Mouse (Mus musculus) large intestine, adult 2 months (tissue): Measurements from ENCODE around the gene Wdr59. TPM values are rescaled to one million over a fixed set of nuclear protein-coding genes. Genes with fewer than 3 reads are reported as not detected.

Source experiments
- DNase-seq: peaks from one replicate; pipeline ENCODE4 v3.0.0-alpha.2; 2012; ENCODE audit warnings: low read depth, low spot score
- WGBS: fragments of 180-500 bp; shearing (Covaris S2); methylation state at CpG from one replicate; pipeline ENCODE4 v1.1.7; 2018; 5-methylcytosine and 5-hydroxymethylcytosine counted together
- polyA plus RNA-seq: library from polyadenylated mRNA; depleted of rRNA; stranded (reverse); fragments of >200 nt; gene quantifications from 2 replicates; pipeline ENCODE4 v1.2.3, GENCODE M21; 2012; rRNA removed

Gene Wdr59
- polyA plus RNA-seq: 2.8 and 4.9 TPM in 2 replicates

GRCm38 (mm10) chr8:111521713-111522429 lies at the start of gene Wdr59:
TSS of gene Wdr59 (minus strand) at chr8:111522092.
- DNase-seq: peak; percentile 95
- under 1% methylated on average over 34 of the region's 34 CpGs for WGBS

- WGBS: 37% methylated on average over 10 of the region's 10 CpGs
- DNase-seq: no peak
Measured at GRCm38 (mm10) chr8:111571661-111572060, 49.8 kb upstream of the Wdr59 start.

GRCm38 (mm10) chr8:111570432-111570831 lies 48.5 kb upstream of the Wdr59 start:
- DNase-seq: no peak
- 81% methylated on average over 2 of the region's 2 CpGs for WGBS

GRCm38 (mm10) chr8:111569926-111570325 lies 48.0 kb upstream of the Wdr59 start:
- 88% methylated on average over 4 of the region's 4 CpGs for WGBS
- no peak for DNase-seq

GRCm38 (mm10) chr8:111568029-111568428 lies 46.1 kb upstream of the Wdr59 start:
- DNase-seq: no peak
- WGBS: 81% methylated on average over 3 of the region's 3 CpGs

GRCm38 (mm10) chr8:111567571-111567970 lies 45.7 kb upstream of the Wdr59 start:
- no peak for DNase-seq
- WGBS: 58% methylated on average over 3 of the region's 3 CpGs

GRCm38 (mm10) chr8:111566326-111566725 lies 44.4 kb upstream of the Wdr59 start:
- no peak for DNase-seq
- 59% methylated on average over 9 of the region's 9 CpGs for WGBS

- WGBS: 17% methylated on average over 5 of the region's 5 CpGs
- no peak for DNase-seq
Measured at GRCm38 (mm10) chr8:111565784-111566191, 43.9 kb upstream of the Wdr59 start.

- 68% methylated on average over 2 of the region's 2 CpGs for WGBS
- DNase-seq: no peak
Measured at GRCm38 (mm10) chr8:111564093-111564492, 42.2 kb upstream of the Wdr59 start.

- no peak for DNase-seq
- 78% methylated on average over 4 of the region's 4 CpGs for WGBS
Measured at GRCm38 (mm10) chr8:111563687-111564086, 41.8 kb upstream of the Wdr59 start.

GRCm38 (mm10) chr8:111563075-111563474 lies 41.2 kb upstream of the Wdr59 start:
- 92% methylated on average over 5 of the region's 5 CpGs for WGBS
- DNase-seq: no peak

GRCm38 (mm10) chr8:111562274-111562803 lies 40.4 kb upstream of the Wdr59 start:
- 87% methylated on average over 5 of the region's 5 CpGs for WGBS
- DNase-seq: no peak

- 83% methylated on average over 4 of the region's 4 CpGs for WGBS
- DNase-seq: no peak
Measured at GRCm38 (mm10) chr8:111561824-111562223, 39.9 kb upstream of the Wdr59 start.

- no peak for DNase-seq
- WGBS: 73% methylated on average over 8 of the region's 8 CpGs
Measured at GRCm38 (mm10) chr8:111551511-111552130, 29.7 kb upstream of the Wdr59 start.

GRCm38 (mm10) chr8:111550002-111550870 lies 28.3 kb upstream of the Wdr59 start:
- DNase-seq: no peak
- 77% methylated on average over 9 of the region's 9 CpGs for WGBS

GRCm38 (mm10) chr8:111548201-111548600 lies 26.3 kb upstream of the Wdr59 start:
- WGBS: 50% methylated on average over 6 of the region's 6 CpGs
- no peak for DNase-seq

GRCm38 (mm10) chr8:111547144-111547543 lies 25.3 kb upstream of the Wdr59 start:
- DNase-seq: no peak
- WGBS: 91% methylated on average over 3 of the region's 3 CpGs

- WGBS: 57% methylated on average over 8 of the region's 8 CpGs
Measured at GRCm38 (mm10) chr8:111545406-111546156, 23.7 kb upstream of the Wdr59 start.

GRCm38 (mm10) chr8:111543712-111544380 lies 22.0 kb upstream of the Wdr59 start:
- 92% methylated on average over 9 of the region's 9 CpGs for WGBS
- DNase-seq: no peak

More at GRCm38 (mm10) chr8:111545406-111546156, 23.7 kb upstream of the Wdr59 start:
- no peak for DNase-seq
